Mouse (Mus musculus): ENCODE measurements at regions not wholly inside any gene's neighbourhood (a gene's known extent, or its start where the extent isn't known, plus 50 kb on each side); places are given as distances from the start of the nearest gene placed in this dataset.

- no peak overlapping the region for H3K4me3 ChIP-seq (replicated peaks in 1 of 3; ENCODE audit: low read depth in 2 of 3, low read length in 2 of 3, poor library complexity in 1 of 3)
- H3K9me3 ChIP-seq (replicated peaks; ENCODE audit: low read length): no peaks in the 10 kb centered on the region
- no peak overlapping the region for H3K4me2 ChIP-seq (ENCODE audit: insufficient read depth, low read depth, poor library complexity, severe bottlenecking)
- H3K9ac ChIP-seq (ENCODE audit: insufficient read depth, low read depth): no peak overlapping the region
- no peaks in the 10 kb centered on the region for H3K79me2 ChIP-seq (replicated peaks; ENCODE audit: control insufficient read depth, extremely low read depth, insufficient read depth, poor library complexity, severe bottlenecking)
- no peak for DNase-seq (ENCODE audit: extremely low read depth)
- TF ChIP-seq EP300 (IDR thresholded peaks at IDR 0.05; ENCODE audit: low read length): no peak
- no peak for TF ChIP-seq POLR2A (IDR thresholded peaks at IDR 0.05; ENCODE audit: low read depth, low read length)
- TF ChIP-seq IRF4 (IDR thresholded peaks at IDR 0.05; ENCODE audit: low read depth, low read length): no peak
- TF ChIP-seq MAX (IDR thresholded peaks at IDR 0.05; ENCODE audit: low read length): no peak
- H3K36me3 ChIP-seq (replicated peaks in 1 of 2; ENCODE audit: control insufficient read depth in 1 of 2, insufficient read depth in 1 of 2, low read length in 1 of 2): no peaks in the 10 kb centered on the region
- no peak overlapping the region for H3K27ac ChIP-seq (ENCODE audit: insufficient read depth, low read depth)
- H3K27me3 ChIP-seq (replicated peaks): no peaks in the 10 kb centered on the region
- in situ Hi-C loops (cut with MboI; ENCODE audit: low pct_ligation_motif_present, low pct_unique_long_range_greater_than_20kb, low sequenced_read_pairs): no loop called here
- dilution Hi-C loops (cut with MboI; ENCODE audit: extremely low pct_ligation_motif_present, extremely low pct_unique_long_range_greater_than_20kb, low sequenced_read_pairs): no loop called here
- peaks cover 0 to 10% of the 10 kb centered on the region in 2 experiments; a peak in 2 of 4 replicates for H3K4me1 ChIP-seq (ENCODE audit: control insufficient read depth in 1 of 2, insufficient read depth in 2 of 2)
Observed at GRCm38 (mm10) chr15:67391918-67392317, 891.2 kb upstream of the Lrrc6 start.

GRCm38 (mm10) chr15:67388514-67388913 lies 887.8 kb upstream of the Lrrc6 start:
- dilution Hi-C loops (cut with MboI; ENCODE audit: extremely low pct_ligation_motif_present, extremely low pct_unique_long_range_greater_than_20kb, low sequenced_read_pairs): no loop called here
- no peak for TF ChIP-seq POLR2A (IDR thresholded peaks at IDR 0.05; ENCODE audit: low read depth, low read length)
- TF ChIP-seq MYC (IDR thresholded peaks at IDR 0.05; ENCODE audit: low read depth, low read length): no peak
- no peak for TF ChIP-seq CTCF (conservative IDR thresholded peaks at IDR 0.05 in 1 of 2, IDR thresholded peaks at IDR 0.05 in 1 of 2; ENCODE audit: low read depth in 2 of 2, low read length in 2 of 2)
- no peak for TF ChIP-seq ETS1 (conservative IDR thresholded peaks at IDR 0.05; ENCODE audit: low read depth, low read length)
- TF ChIP-seq MAZ (IDR thresholded peaks at IDR 0.05; ENCODE audit: low read depth, low read length): no peak
- no peak for TF ChIP-seq MXI1 (IDR thresholded peaks at IDR 0.05; ENCODE audit: low read depth, low read length)
- TF ChIP-seq BHLHE40 (IDR thresholded peaks at IDR 0.05; ENCODE audit: low read depth, low read length): no peak
- Histone ChIP-seq H3K4me3 (replicated peaks in 1 of 3; ENCODE audit: low read depth in 2 of 3, low read length in 2 of 3, poor library complexity in 1 of 3) (no peak overlapping the region), H3K9me3 (replicated peaks; ENCODE audit: low read length) (no peaks in the 10 kb centered on the region), H3K9ac (ENCODE audit: insufficient read depth, low read depth) (no peak overlapping the region), H3K27ac (ENCODE audit: insufficient read depth, low read depth) (no peak overlapping the region), H3K79me2 (replicated peaks; ENCODE audit: control insufficient read depth, extremely low read depth, insufficient read depth, poor library complexity, severe bottlenecking) (no peaks in the 10 kb centered on the region), H3K36me3 (replicated peaks in 1 of 2; ENCODE audit: control insufficient read depth in 1 of 2, insufficient read depth in 1 of 2, low read length in 1 of 2) (no peaks in the 10 kb centered on the region), H3K4me1 (ENCODE audit: control insufficient read depth in 1 of 2, insufficient read depth in 2 of 2) (peaks cover 0 to 6% of the 10 kb centered on the region in 2 experiments; a peak in 1 of 4 replicates), H3K4me2 (ENCODE audit: insufficient read depth, low read depth, poor library complexity, severe bottlenecking) (no peak overlapping the region), H3K27me3 (replicated peaks) (no peaks in the 10 kb centered on the region)
- in situ Hi-C loops (cut with MboI; ENCODE audit: low pct_ligation_motif_present, low pct_unique_long_range_greater_than_20kb, low sequenced_read_pairs): no loop called here
- DNase-seq (ENCODE audit: extremely low read depth): no peak

GRCm38 (mm10) chr15:67386896-67387295 lies 886.2 kb upstream of the Lrrc6 start:
- H3K4me1 ChIP-seq (ENCODE audit: control insufficient read depth in 1 of 2, insufficient read depth in 2 of 2): peaks cover 0 to 6% of the 10 kb centered on the region in 2 experiments; a peak in 1 of 4 replicates
- TF ChIP-seq MYC (IDR thresholded peaks at IDR 0.05; ENCODE audit: low read depth, low read length) (no peak), MXI1 (IDR thresholded peaks at IDR 0.05; ENCODE audit: low read depth, low read length) (no peak), MAX (IDR thresholded peaks at IDR 0.05; ENCODE audit: low read length) (no peak), NRF1 (IDR thresholded peaks at IDR 0.05; ENCODE audit: low read depth, low read length) (no peak), ZC3H11A (IDR thresholded peaks at IDR 0.05; ENCODE audit: low read depth, low read length) (no peak), MAFK (IDR thresholded peaks at IDR 0.05; ENCODE audit: insufficient replicate concordance, low read length) (no peak), UBTF (IDR thresholded peaks at IDR 0.05; ENCODE audit: low read depth, low read length) (no peak), USF1 (IDR thresholded peaks at IDR 0.05; ENCODE audit: low read depth, low read length) (no peak), POLR2A (IDR thresholded peaks at IDR 0.05; ENCODE audit: low read depth, low read length) (no peak), ZNF384 (IDR thresholded peaks at IDR 0.05; ENCODE audit: low read depth, low read length) (no peak), HCFC1 (IDR thresholded peaks at IDR 0.05; ENCODE audit: low read depth, low read length) (no peak), NELFE (IDR thresholded peaks at IDR 0.05; ENCODE audit: low read depth, low read length) (no peak), JUN (IDR thresholded peaks at IDR 0.05; ENCODE audit: insufficient read depth, low read depth, low read length) (no peak), TBP (conservative IDR thresholded peaks at IDR 0.05; ENCODE audit: low read depth, low read length) (no peak), ZMIZ1 (IDR thresholded peaks at IDR 0.05; ENCODE audit: low read depth, low read length) (no peak), ZKSCAN1 (IDR thresholded peaks at IDR 0.05; ENCODE audit: borderline replicate concordance, low read depth, low read length) (no peak), GABPA (IDR thresholded peaks at IDR 0.05; ENCODE audit: insufficient replicate concordance, low read depth, low read length) (no peak)
- no peaks in the 10 kb centered on the region for H3K36me3 ChIP-seq (replicated peaks in 1 of 2; ENCODE audit: control insufficient read depth in 1 of 2, insufficient read depth in 1 of 2, low read length in 1 of 2)
- H3K4me3 ChIP-seq (replicated peaks in 1 of 3; ENCODE audit: low read depth in 2 of 3, low read length in 2 of 3, poor library complexity in 1 of 3): no peak overlapping the region
- DNase-seq (ENCODE audit: extremely low read depth): no peak
- in situ Hi-C loops (cut with MboI; ENCODE audit: low pct_ligation_motif_present, low pct_unique_long_range_greater_than_20kb, low sequenced_read_pairs): no loop called here
- no peak overlapping the region for H3K9ac ChIP-seq (ENCODE audit: insufficient read depth, low read depth)
- H3K4me2 ChIP-seq (ENCODE audit: insufficient read depth, low read depth, poor library complexity, severe bottlenecking): no peak overlapping the region
- no peaks in the 10 kb centered on the region for H3K9me3 ChIP-seq (replicated peaks; ENCODE audit: low read length)
- H3K79me2 ChIP-seq (replicated peaks; ENCODE audit: control insufficient read depth, extremely low read depth, insufficient read depth, poor library complexity, severe bottlenecking): no peaks in the 10 kb centered on the region
- no peak overlapping the region for H3K27ac ChIP-seq (ENCODE audit: insufficient read depth, low read depth)
- dilution Hi-C loops (cut with MboI; ENCODE audit: extremely low pct_ligation_motif_present, extremely low pct_unique_long_range_greater_than_20kb, low sequenced_read_pairs): no loop called here
- no peaks in the 10 kb centered on the region for H3K27me3 ChIP-seq (replicated peaks)

Measured in CH12.LX (cell line).